Mouse (Mus musculus) heart, embryonic 11.5 days (tissue): ENCODE measurements around the gene Sphk2. TPM values are rescaled to one million over a fixed set of nuclear protein-coding genes. Genes with fewer than 3 reads are reported as not detected.
A peak's percentile ranks its signal among the peaks of the same experiment; 100 is the strongest.

Experiments
- ATAC-seq: fragments of 200-750 bp; cut with Nextera tagmentation; replicated peaks from 2 replicates; pipeline ENCODE4 v1.8.0; 2017; ENCODE audit warnings: moderate library complexity; ENCODE audit not compliant: insufficient number of reproducible peaks, low FRiP score, low TSS enrichment
- H3K27ac ChIP-seq: fragments of 300-500 bp; sonication (generic); 2 replicates; pipeline ENCODE4 v1.5.1; 2014; ENCODE audit warnings: mild to moderate bottlenecking, low read depth, low read length
- H3K27me3 ChIP-seq: fragments of 300-500 bp; sonication (generic); 2 replicates; pipeline ENCODE4 v1.6.1; 2014; ENCODE audit warnings: mild to moderate bottlenecking, low read length, mixed read lengths; ENCODE audit not compliant: control insufficient read depth, insufficient read depth
- H3K36me3 ChIP-seq: fragments of 300-500 bp; sonication (generic); 2 replicates; pipeline ENCODE4 v1.6.1; 2014; ENCODE audit warnings: mild to moderate bottlenecking, low read length, moderate library complexity, mixed read lengths; ENCODE audit not compliant: control insufficient read depth, insufficient read depth
- H3K4me1 ChIP-seq: fragments of 300-500 bp; sonication (generic); 2 replicates; pipeline ENCODE4 v1.6.1; 2014; ENCODE audit warnings: low read length; ENCODE audit not compliant: control insufficient read depth, insufficient read depth
- H3K4me2 ChIP-seq: fragments of 300-500 bp; sonication (generic); 2 replicates; pipeline ENCODE4 v1.6.1; 2014; ENCODE audit warnings: mild to moderate bottlenecking, moderate library complexity
- H3K4me3 ChIP-seq: fragments of 300-500 bp; sonication (generic); 2 replicates; pipeline ENCODE4 v1.5.1; 2014; ENCODE audit warnings: low read depth, low read length
- H3K9ac ChIP-seq: fragments of 300-500 bp; sonication (generic); 2 replicates; pipeline ENCODE4 v1.6.1; 2014; ENCODE audit warnings: mild to moderate bottlenecking, low read depth, low read length, moderate library complexity
- H3K9me3 ChIP-seq: fragments of 300-500 bp; sonication (generic); replicated peaks from 2 replicates; pipeline ENCODE4 v1.6.1; 2016; ENCODE audit warnings: low read length; ENCODE audit not compliant: control insufficient read depth
- WGBS: fragments of 180-500 bp; shearing (Covaris S2); extraction: QIAGEN DNeasy Blood & Tissue Kit; methylation state at CpG from one replicate; pipeline ENCODE4 v1.1.7; 2014; ENCODE audit not compliant: insufficient replicate concordance; 5-methylcytosine and 5-hydroxymethylcytosine counted together
- polyA plus RNA-seq: library from polyadenylated mRNA; unstranded; fragments of >200 nt; fragmentation: Nextera tagmentation; extraction: Ambion mirVana; gene quantifications from 2 replicates; pipeline ENCODE4 v1.2.1, GENCODE M21; 2014

Sphk2 gene
- polyA plus RNA-seq, 1 experiment from 2014 or later: 13.2 TPM

DNA sequence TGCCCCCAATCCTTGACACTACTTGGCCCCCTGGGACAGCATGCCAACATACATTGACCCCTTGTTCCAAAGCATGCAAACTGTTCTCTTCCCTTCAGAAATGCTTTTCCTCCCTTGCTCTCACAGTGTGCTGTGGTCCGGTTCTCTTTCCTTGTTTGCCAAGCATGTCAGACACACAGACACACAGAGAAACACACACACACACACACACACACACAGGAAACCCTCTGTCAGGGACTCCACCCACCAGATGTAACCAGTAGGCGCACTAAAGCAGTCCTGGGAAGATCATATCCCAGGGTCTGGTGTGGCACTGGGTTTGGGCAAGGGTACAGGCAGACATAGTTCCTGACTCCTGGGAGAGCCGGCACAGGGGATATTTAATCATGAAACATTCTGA is 31.0 kb downstream of the Sphk2 start:
- H3K9ac ChIP-seq: no peak overlapping the region
- no peak overlapping the region for H3K4me2 ChIP-seq
- H3K4me1 ChIP-seq: peaks cover 24% of the 10 kb centered on the region
- H3K27me3 ChIP-seq: peaks cover 3% of the 10 kb centered on the region; the same call in 1 of the 2 replicates
- no peaks in the 10 kb centered on the region for H3K36me3 ChIP-seq
- H3K4me3 ChIP-seq: no peak overlapping the region
- H3K9me3 ChIP-seq: no peaks in the 10 kb centered on the region
- WGBS: 76% methylated on average over 3 of the region's 3 CpGs
- ATAC-seq: no peak
- no peak overlapping the region for H3K27ac ChIP-seq

GRCm38 (mm10) chr7:45685811-45686210 is 32.0 kb downstream of the Sphk2 start:
- H3K9ac ChIP-seq: no peak overlapping the region
- H3K4me2 ChIP-seq: no peak overlapping the region
- no peak for ATAC-seq
- 51% methylated on average over 10 of the region's 10 CpGs for WGBS
- peaks cover 3% of the 10 kb centered on the region; the same call in 1 of the 2 replicates for H3K27me3 ChIP-seq
- H3K4me1 ChIP-seq: peaks cover 24% of the 10 kb centered on the region
- no peaks in the 10 kb centered on the region for H3K9me3 ChIP-seq
- H3K4me3 ChIP-seq: no peak overlapping the region
- H3K36me3 ChIP-seq: no peaks in the 10 kb centered on the region
- no peak overlapping the region for H3K27ac ChIP-seq

DNA sequence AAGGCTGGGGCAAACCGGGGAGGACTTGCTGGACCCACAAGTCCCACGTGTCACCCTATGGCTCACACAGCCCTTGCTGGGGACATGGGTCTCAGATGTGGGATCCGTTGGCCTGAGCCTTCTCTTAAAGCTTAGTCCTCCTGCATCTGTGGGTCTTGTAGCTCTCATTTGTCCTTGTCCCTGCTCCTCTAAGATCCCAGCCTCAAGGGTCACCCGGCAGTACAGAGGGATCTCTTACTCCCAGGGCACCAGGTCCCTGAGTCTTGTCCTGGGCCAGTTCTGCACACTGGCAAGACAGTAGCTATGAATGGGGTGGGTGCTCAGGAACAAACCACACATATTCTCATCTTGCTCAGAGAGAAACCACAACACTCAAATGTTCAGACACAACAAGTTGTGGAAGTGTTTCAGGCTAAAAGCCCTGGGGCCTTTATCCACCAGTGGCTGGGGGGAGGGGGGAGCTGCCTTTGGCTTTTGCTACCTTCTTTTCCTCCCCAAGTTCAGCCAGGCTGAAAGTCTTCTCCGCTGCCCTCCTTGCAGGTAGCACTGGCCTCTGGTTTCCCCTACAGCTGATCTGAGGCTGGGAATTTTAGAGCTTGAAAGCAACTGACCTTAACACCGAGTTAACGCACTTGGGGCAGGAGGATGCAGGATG is 34.3 kb downstream of the Sphk2 start, which contains the start of gene Ntn5:
TSS of gene Ntn5 (plus strand) at position 627 of the 655 bp plus-strand sequence.
- no peak within 1 kb of the TSS for H3K27ac ChIP-seq
- H3K9ac ChIP-seq: 0 out of 2 replicates have a peak within 1 kb of the TSS, but pooled peaks have one; percentile 28
- H3K4me2 ChIP-seq: no peak within 1 kb of the TSS
- ATAC-seq: no peak
- H3K4me1 ChIP-seq: peaks cover 12% of the 10 kb centered on the region
- peaks cover 3% of the 10 kb centered on the region; the same call in 1 of the 2 replicates for H3K27me3 ChIP-seq
- H3K9me3 ChIP-seq: no peaks in the 10 kb centered on the region
- WGBS: 66% methylated on average over 7 of the region's 7 CpGs
- no peak within 1 kb of the TSS for H3K4me3 ChIP-seq
- no peaks in the 10 kb centered on the region for H3K36me3 ChIP-seq

- H3K4me1 ChIP-seq: peaks cover 12% of the 10 kb centered on the region
- H3K27me3 ChIP-seq: peaks cover 3% of the 10 kb centered on the region; the same call in 1 of the 2 replicates
- H3K4me3 ChIP-seq: no peak overlapping the region
- H3K9ac ChIP-seq: peak overlapping the region; percentile 69; the same call in 1 of the 2 replicates
- H3K27ac ChIP-seq: peak overlapping the region; percentile 47; the same call in 1 of the 2 replicates
- WGBS: 28% methylated on average over 14 of the region's 14 CpGs
- ATAC-seq: peak; percentile 57
- peak overlapping the region; percentile 52 for H3K4me2 ChIP-seq
- no peaks in the 10 kb centered on the region for H3K9me3 ChIP-seq
- H3K36me3 ChIP-seq: no peaks in the 10 kb centered on the region
Observed at GRCm38 (mm10) chr7:45682144-45683126, 35.4 kb downstream of the Sphk2 start.

DNA sequence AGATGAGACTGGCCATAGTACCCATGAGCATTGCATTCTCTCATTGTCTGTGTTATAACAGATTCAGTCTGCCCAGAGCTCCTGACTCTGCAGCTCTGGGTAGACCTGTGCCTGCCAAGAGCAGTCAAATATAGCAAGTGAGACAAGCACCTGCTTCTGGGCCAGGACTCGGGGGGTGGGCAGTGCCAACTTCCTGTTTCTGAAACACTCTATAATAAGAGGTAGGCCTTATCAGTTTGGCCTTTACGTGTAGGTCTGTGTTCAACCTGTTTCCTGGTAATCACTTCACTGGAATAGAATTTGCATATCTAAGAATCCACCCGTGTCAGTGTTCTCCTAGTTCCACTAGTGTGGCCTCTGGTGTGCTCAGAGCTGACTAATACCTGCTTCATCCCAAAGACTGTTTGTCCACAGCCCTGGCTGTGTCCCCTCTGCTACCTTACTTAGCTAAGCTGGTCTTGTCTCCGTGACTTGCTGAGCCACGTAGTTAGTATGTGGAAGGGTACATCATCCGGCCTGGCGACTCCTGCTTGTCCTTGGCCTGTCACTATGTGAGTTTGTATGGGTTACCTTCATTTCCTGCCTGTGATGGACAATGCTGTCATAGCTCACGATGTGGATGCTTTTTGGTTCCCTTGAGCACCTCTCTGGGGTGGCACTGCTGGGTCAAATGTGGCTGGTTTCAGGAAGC is 36.6 kb downstream of the Sphk2 start:
- Histone ChIP-seq H3K27me3 (peaks cover 3% of the 10 kb centered on the region; the same call in 1 of the 2 replicates), H3K27ac (no peak overlapping the region), H3K4me2 (no peak overlapping the region), H3K4me3 (no peak overlapping the region), H3K36me3 (no peaks in the 10 kb centered on the region), H3K9me3 (no peaks in the 10 kb centered on the region), H3K4me1 (peaks cover 9% of the 10 kb centered on the region), H3K9ac (no peak overlapping the region)
- ATAC-seq: no peak
- 72% methylated on average over 8 of the region's 8 CpGs for WGBS

DNA sequence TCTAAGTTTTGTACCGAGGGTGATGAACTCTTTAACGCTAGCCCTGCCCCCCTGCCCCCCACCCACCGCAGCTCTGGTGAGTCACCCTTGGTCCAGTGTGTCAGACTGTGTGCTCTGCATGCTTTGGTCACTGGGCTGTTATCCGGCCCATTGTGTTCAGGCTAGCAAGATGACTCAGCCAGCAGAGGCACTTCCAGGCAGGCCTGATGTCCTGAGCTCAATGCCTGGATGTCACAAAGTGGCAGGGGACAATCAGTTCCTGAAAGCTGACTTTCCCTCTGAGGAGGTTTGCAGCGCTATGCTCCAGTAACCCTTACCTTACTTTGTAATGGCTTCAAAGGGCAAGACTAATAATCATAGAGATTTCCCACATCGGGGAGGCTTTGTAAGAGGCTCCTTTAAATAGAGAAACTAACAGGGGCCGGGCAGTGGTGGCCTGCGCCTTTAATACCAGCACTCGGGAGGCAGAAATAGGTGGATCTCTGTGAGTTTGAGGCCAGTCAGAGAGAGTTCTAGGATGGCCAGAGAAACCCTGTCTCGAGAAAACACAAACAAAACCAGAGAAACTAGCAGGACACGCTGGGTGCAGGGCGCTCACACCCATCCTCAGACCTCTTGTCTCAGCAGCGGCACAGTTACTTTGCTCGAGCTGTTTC is 37.7 kb downstream of the Sphk2 start:
- Histone ChIP-seq H3K4me2 (no peak overlapping the region), H3K27me3 (peaks cover 3% of the 10 kb centered on the region; the same call in 1 of the 2 replicates), H3K27ac (peak overlapping the region; percentile 35; the same call in 1 of the 2 replicates), H3K9me3 (no peaks in the 10 kb centered on the region), H3K4me3 (no peak overlapping the region), H3K9ac (peak overlapping the region; percentile 34; the same call in 1 of the 2 replicates), H3K4me1 (peaks cover 8% of the 10 kb centered on the region; the same call in 1 of the 2 replicates), H3K36me3 (no peaks in the 10 kb centered on the region)
- WGBS: 67% methylated on average over 14 of the region's 14 CpGs
- ATAC-seq: 0 out of 2 replicates have a peak, but pooled peaks have one; percentile 48

DNA sequence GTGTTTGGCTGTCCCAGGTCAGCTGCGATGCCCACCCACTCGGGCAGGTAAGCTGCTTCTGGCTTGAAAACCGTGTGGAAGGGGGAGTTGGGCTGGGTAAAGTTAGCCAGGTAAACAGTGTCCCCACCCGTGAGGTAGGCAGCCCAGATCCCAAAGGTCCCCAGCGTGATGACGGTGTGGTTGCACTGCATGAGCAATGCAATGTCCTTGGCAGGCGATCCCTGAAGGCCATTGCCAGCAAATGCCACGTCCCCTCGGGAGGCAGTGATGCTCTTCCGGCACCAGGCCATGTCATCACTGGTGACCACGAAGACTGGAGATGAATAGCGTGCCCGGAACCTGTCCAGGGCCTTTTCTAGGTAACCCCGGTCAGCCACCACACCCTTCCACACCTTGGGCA is 39.3 kb downstream of the Sphk2 start:
- Histone ChIP-seq H3K4me1 (peaks cover 8% of the 10 kb centered on the region; the same call in 1 of the 2 replicates), H3K4me3 (no peak overlapping the region), H3K27me3 (no peaks in the 10 kb centered on the region), H3K9me3 (no peaks in the 10 kb centered on the region), H3K36me3 (no peaks in the 10 kb centered on the region), H3K4me2 (no peak overlapping the region), H3K9ac (no peak overlapping the region), H3K27ac (no peak overlapping the region)
- ATAC-seq: no peak
- WGBS: 91% methylated on average over 14 of the region's 14 CpGs
